Mouse (Mus musculus) gastrocnemius, postnatal 36 days (tissue): ENCODE data around the gene B3gntl1. TPM values are rescaled to one million over a fixed set of nuclear protein-coding genes. Genes with fewer than 3 reads are reported as not detected.

Source experiments
- DNase-seq, 2 experiments: peaks; one replicate each; pipeline ENCODE4 v3.0.0; 2022
- intact Hi-C: fragments of 180-260 bp; cut with DNase I; formaldehyde crosslinking; loops from one replicate; pipeline ENCODE4 v1.15.1; 2025
- total RNA-seq, 2 experiments: library from RNA; stranded (reverse); gene quantifications; 2 replicates each; pipeline ENCODE4 v1.2.3; 2021

The B3gntl1 gene
- total RNA-seq, 2 experiments from 2014 or later, result 1.8 to 2.0 TPM

GRCm38 (mm10) chr11:121651983-121652382 lies 21.0 kb downstream of the B3gntl1 start:
- DNase-seq, result peak in 1 of 2 experiments; percentile 48
- intact Hi-C loops, result loop anchor here (2.0 to 5.0 kb wide), 2 partner anchors 90 to 157 kb away; no protein-coding TSS in a partner anchor

GRCm38 (mm10) chr11:121651556-121651955 lies 21.4 kb downstream of the B3gntl1 start:
- no peak for DNase-seq
- intact Hi-C loops, result loop anchor here (2.0 to 5.0 kb wide), 2 partner anchors 91 to 157 kb away; no protein-coding TSS in a partner anchor

- intact Hi-C loops, result loop anchor here (2.0 to 5.0 kb wide), 2 partner anchors 92 to 158 kb away; no protein-coding TSS in a partner anchor
- no peak for DNase-seq
These were observed 22.3 kb downstream of the B3gntl1 start for GRCm38 (mm10) chr11:121650668-121651067.

- intact Hi-C loops, result loop anchor here (2.0 to 5.0 kb wide), 2 partner anchors 92 to 159 kb away; no protein-coding TSS in a partner anchor
These were observed 23.1 kb downstream of the B3gntl1 start for GRCm38 (mm10) chr11:121649900-121650299.

GRCm38 (mm10) chr11:121648166-121648565 lies 24.8 kb downstream of the B3gntl1 start:
- intact Hi-C loops, result no loop called here
- DNase-seq, result no peak

More at GRCm38 (mm10) chr11:121649900-121650299, 23.1 kb downstream of the B3gntl1 start:
- DNase-seq, result peak; percentile 34 to 43

GRCm38 (mm10) chr11:121647321-121647720 lies 25.6 kb downstream of the B3gntl1 start:
- intact Hi-C loops, result loop anchor here (2.0 kb wide), 1 partner anchor 63 kb away; no protein-coding TSS in a partner anchor
- DNase-seq, result no peak

GRCm38 (mm10) chr11:121645394-121645793 lies 27.6 kb downstream of the B3gntl1 start:
- intact Hi-C loops, result no loop called here
- DNase-seq, result no peak

- no peak for DNase-seq
- intact Hi-C loops, result no loop called here
These were observed 31.3 kb downstream of the B3gntl1 start for GRCm38 (mm10) chr11:121641501-121642145.

GRCm38 (mm10) chr11:121636646-121637045 lies 36.3 kb downstream of the B3gntl1 start:
- intact Hi-C loops, result no loop called here

GRCm38 (mm10) chr11:121631410-121631809 lies 41.5 kb downstream of the B3gntl1 start:
- intact Hi-C loops, result no loop called here
- no peak for DNase-seq

More at GRCm38 (mm10) chr11:121636646-121637045, 36.3 kb downstream of the B3gntl1 start:
- no peak for DNase-seq

- intact Hi-C loops, result no loop called here
- no peak for DNase-seq
These were observed 42.5 kb downstream of the B3gntl1 start for GRCm38 (mm10) chr11:121630406-121630805.

GRCm38 (mm10) chr11:121629529-121629928 lies 43.4 kb downstream of the B3gntl1 start:
- intact Hi-C loops, result no loop called here
- DNase-seq, result no peak

- intact Hi-C loops, result no loop called here
- DNase-seq, result no peak
These were observed 45.4 kb downstream of the B3gntl1 start for GRCm38 (mm10) chr11:121627521-121627920.

GRCm38 (mm10) chr11:121625007-121625406 lies 47.9 kb downstream of the B3gntl1 start:
- intact Hi-C loops, result no loop called here
- no peak for DNase-seq

GRCm38 (mm10) chr11:121617371-121617770 lies 55.6 kb downstream of the B3gntl1 start:
- no peak for DNase-seq
- intact Hi-C loops, result no loop called here

GRCm38 (mm10) chr11:121616501-121616900 lies 56.5 kb downstream of the B3gntl1 start:
- intact Hi-C loops, result no loop called here
- no peak for DNase-seq

GRCm38 (mm10) chr11:121615961-121616485 lies 56.9 kb downstream of the B3gntl1 start:
- no peak for DNase-seq
- intact Hi-C loops, result no loop called here

GRCm38 (mm10) chr11:121610976-121611375 lies 62.0 kb downstream of the B3gntl1 start:
- intact Hi-C loops, result no loop called here
- no peak for DNase-seq

- intact Hi-C loops, result no loop called here
- DNase-seq, result no peak
These were observed 67.3 kb downstream of the B3gntl1 start for GRCm38 (mm10) chr11:121605604-121606003.

GRCm38 (mm10) chr11:121601422-121601821 lies 71.5 kb downstream of the B3gntl1 start:
- DNase-seq, result no peak
- intact Hi-C loops, result no loop called here

GRCm38 (mm10) chr11:121597254-121597653 lies 75.7 kb downstream of the B3gntl1 start:
- intact Hi-C loops, result no loop called here

GRCm38 (mm10) chr11:121581856-121582255 lies 91.1 kb downstream of the B3gntl1 start:
- intact Hi-C loops, result no loop called here
- no peak for DNase-seq

More at GRCm38 (mm10) chr11:121597254-121597653, 75.7 kb downstream of the B3gntl1 start:
- DNase-seq, result no peak
